Mouse (Mus musculus): Measurements from ENCODE around the gene Rnasel. TPM values are rescaled to one million over a fixed set of nuclear protein-coding genes. Genes with fewer than 3 reads are reported as not detected.

Gene Rnasel
- 36.3 TPM for polyA plus RNA-seq (2017; shearing (Covaris generic))

DNA sequence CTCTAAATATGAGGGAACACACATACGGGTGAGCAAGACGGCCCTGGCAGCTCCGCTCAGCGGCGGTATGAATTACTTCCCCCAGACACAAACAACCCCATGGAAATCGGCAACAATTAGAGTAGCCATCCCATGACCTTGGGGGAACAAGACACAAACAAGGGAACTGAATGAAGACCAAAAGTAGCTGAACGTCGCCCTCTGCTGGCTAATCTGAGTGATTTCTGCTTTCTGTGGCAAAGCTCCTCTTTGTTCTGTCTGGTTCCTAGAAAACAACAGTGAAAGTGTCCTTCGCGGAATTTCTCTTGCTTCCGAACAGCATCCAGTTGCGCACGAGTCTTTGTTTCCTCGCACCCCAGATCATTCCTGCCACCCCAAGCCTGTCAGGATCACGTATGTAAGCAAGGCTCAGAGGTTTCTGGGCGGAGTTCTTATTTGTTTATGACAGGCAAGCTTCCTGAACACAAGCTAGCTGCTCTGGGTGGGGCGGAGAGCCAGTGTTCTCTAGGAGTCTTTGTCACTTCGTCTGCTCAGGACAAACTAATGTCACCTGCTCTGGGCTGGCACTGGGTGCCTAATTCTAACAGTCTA lies at the start of gene Rnasel:
TSS of gene Rnasel (plus strand) at position 216 of the 591 bp plus-strand sequence.

DNA sequence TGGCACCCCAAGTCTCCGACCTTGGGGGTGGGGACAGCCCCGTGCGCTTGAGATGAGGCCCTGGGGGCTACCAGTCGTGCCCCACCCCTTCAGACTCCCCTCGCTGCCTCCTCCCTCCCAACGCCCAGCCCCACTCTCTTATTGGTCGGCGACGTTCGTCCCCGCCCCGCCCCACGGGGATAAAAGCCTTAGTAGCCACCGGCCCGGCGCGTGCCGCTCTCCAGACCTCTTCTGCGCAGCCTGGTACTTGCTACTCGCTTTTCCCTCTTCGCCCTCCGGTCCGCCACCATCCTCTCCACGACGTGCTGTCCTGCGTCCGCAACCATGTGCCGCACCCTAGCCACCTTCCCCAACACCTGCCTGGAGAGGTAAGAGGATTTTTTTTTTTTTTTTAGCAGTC lies 9.1 kb upstream of the Rnasel start, which contains the start of gene Rgs16:
TSS of gene Rgs16 (plus strand) at position 205 of the 400 bp plus-strand sequence.

Other genes with a start within 250 kb of the Rnasel start
- gene Npl, start 199.4 kb upstream of the Rnasel start, polyA plus RNA-seq (2017; shearing (Covaris generic)) = not detected
- gene Rgs8, start 96.4 kb upstream of the Rnasel start, polyA plus RNA-seq (2017; shearing (Covaris generic)) = 0.14 TPM
- gene Rgs16, start 9.1 kb upstream of the Rnasel start, polyA plus RNA-seq (2017; shearing (Covaris generic)) = 44.4 TPM
- not detected for gene Rgsl1, start 94.7 kb downstream of the Rnasel start, polyA plus RNA-seq (2017; shearing (Covaris generic))
- 0.20 TPM for gene Teddm1b, start 124.9 kb downstream of the Rnasel start, polyA plus RNA-seq (2017; shearing (Covaris generic))
- gene Teddm1a, start 142.3 kb downstream of the Rnasel start, polyA plus RNA-seq (2017; shearing (Covaris generic)) = not detected
- gene Glul, start 150.5 kb downstream of the Rnasel start, polyA plus RNA-seq (2017; shearing (Covaris generic)) = 29.7 TPM
- gene Teddm2, start 150.8 kb downstream of the Rnasel start, polyA plus RNA-seq (2017; shearing (Covaris generic)) = 0.30 TPM